Mouse (Mus musculus): Measurements from ENCODE around the gene Mrgprf. TPM values are rescaled to one million over a fixed set of nuclear protein-coding genes. Genes with fewer than 3 reads are reported as not detected.
A peak's percentile ranks its signal among the peaks of the same experiment; 100 is the strongest.

Gene Mrgprf
- 3.9 and 4.9 TPM in 2 replicates for polyA plus RNA-seq (2015; fragmentation: Nextera tagmentation; extraction: Ambion mirVana)

DNA sequence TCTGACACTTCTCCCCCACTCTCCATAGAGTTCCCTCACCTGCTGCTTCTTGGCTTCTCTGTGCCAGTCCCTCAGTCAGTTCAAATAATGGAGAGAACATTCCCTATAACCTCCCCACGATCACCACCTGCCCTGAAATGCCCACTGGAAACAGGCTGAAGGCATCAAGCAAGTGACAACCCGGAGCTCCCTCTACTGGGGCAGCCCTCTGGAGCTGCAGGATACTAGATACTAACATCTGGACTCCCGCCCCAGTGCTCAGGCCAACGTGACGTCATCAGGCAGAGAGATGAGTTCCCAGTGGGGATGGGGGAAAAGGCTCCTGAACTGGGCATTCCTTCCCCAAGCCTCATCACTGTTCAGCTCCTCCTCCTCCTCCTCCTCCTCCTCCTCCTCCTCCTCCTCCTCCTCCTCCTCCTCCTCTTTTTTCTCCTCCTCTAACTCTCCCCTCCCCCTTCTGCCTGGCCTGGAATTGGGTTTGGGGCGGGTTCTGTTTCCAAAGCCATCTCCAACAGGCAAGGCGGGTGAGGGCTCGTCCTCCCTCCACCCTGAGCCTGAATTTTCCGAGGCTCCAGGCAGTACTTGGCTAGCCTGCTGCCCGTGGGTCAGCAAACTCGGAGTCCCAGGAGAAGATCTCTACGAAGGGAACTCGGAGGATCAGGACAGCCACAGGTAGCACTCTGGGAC is at the start of gene Mrgprf:
Gene Mrgprf, plus strand, starts transcription at position 508 of the 687 bp plus-strand sequence.
- no peak within 1 kb of the TSS for H3K27ac ChIP-seq (replicated peaks)
- H3K4me1 ChIP-seq (replicated peaks), result peaks cover 7% of the 10 kb centered on the region; the same call in 1 of the 2 replicates
- no peaks in the 10 kb centered on the region for H3K9me3 ChIP-seq
- 35% methylated on average over 12 of the region's 13 CpGs for WGBS
- H3K9ac ChIP-seq, result no peak within 1 kb of the TSS
- H3K4me3 ChIP-seq, result no peak within 1 kb of the TSS
- no peak for ATAC-seq (ENCODE audit: low FRiP score, low read depth)
- H3K36me3 ChIP-seq, result no peaks in the 10 kb centered on the region
- H3K27me3 ChIP-seq, result no peaks in the 10 kb centered on the region
- H3K4me2 ChIP-seq, result no peak within 1 kb of the TSS

DNA sequence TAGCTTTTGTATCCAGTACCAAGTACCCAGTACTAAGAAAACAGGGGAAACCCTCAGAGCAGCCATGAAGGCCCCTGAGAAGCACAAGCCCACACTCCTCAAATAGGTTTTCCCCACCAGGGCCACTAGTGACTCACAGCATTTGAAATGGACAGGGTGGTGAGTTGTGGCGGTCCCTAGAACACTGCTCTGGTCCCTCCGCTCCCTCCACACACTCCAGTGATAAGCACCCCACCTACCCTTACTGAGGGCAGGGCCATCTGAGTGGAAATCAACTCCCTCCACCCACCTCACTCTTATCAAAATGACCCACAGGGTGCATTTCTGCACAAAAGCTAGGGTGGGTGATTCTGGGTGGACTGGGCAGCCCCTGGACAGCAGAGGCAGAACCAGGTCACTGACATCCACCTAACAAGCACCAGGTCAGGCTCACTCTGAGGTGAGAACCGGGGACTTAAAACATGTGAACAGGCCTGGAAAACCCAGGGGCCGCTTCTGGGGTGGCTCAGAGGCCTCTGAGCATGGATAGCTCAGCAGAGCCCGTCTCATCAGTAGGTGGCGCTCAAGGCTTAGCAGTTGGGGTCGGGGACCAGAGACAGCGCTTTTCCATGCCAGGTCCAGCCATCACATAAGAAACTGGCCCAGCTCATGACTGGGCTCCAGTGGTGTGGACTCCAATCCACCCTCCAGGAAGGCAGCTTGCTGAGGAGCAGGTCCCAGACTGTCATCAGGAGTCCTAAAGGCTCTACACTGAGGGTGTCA is 47.7 kb upstream of the Mrgprf start:
- H3K4me2 ChIP-seq, result no peak overlapping the region
- H3K9ac ChIP-seq, result no peak overlapping the region
- H3K27me3 ChIP-seq, result no peaks in the 10 kb centered on the region
- no peaks in the 10 kb centered on the region for H3K4me1 ChIP-seq (replicated peaks)
- H3K9me3 ChIP-seq, result no peaks in the 10 kb centered on the region
- no peak overlapping the region for H3K27ac ChIP-seq (replicated peaks)
- no peak overlapping the region for H3K4me3 ChIP-seq
- ATAC-seq (ENCODE audit: low FRiP score, low read depth), result peak; percentile 75; the same call in 1 of the 2 replicates
- no peaks in the 10 kb centered on the region for H3K36me3 ChIP-seq
- 26% methylated on average over 8 of the region's 8 CpGs for WGBS

DNA sequence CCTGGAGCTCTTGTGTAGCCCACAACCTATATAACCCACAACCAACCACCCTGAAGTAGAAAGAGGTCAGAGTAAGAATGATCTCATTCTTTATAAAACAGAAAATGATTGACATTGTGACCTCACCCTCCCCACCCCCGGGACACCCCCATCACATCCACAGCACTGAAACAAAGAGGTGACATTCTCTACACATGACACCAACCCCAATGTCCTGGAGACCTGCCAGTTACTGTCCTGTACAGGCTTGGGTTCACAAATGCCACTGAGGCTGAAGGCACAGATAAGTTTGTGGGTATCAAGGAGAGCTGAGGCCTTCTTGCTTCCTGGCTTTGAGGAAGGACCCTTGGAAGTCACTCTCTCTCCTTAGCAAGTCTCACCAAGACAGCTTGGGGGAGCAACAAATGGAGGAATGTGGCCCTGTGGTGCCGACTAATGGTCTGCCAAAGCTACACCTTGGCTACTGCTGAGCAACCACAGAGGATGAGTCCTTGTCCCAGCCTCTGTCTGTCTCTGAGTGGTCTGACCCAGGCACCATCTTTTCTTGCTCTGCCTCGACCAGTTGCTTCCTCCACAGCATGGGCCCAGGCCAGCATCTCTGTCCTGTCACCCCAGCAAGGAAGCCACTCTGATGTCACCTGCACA is 46.5 kb upstream of the Mrgprf start:
- Histone ChIP-seq H3K9me3 (no peaks in the 10 kb centered on the region), H3K4me1 (replicated peaks) (no peaks in the 10 kb centered on the region), H3K4me3 (no peak overlapping the region), H3K4me2 (no peak overlapping the region), H3K27ac (replicated peaks) (no peak overlapping the region), H3K36me3 (no peaks in the 10 kb centered on the region), H3K9ac (no peak overlapping the region), H3K27me3 (no peaks in the 10 kb centered on the region)
- 73% methylated on average over 3 of the region's 3 CpGs for WGBS
- no peak for ATAC-seq (ENCODE audit: low FRiP score, low read depth)

DNA sequence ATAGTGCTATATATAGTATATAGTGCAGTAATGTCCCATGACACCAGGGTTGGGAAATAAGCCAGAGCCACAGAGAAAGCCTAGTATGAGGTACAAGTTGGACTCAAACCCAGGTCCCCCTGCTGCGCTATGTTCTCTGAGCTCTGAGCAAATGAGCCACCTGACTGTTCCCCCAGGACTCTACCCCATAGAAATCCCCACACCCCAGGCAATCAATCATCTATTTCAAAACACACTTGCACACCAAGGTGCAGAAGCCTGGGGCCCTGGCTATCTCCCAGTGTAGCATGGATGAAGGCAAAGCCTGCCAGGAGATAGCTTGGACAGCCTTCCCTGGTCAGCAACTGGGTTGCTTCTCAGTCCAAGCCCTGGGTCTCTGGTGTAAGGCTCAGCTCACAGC is 44.5 kb upstream of the Mrgprf start:
- Histone ChIP-seq H3K9ac (no peak overlapping the region), H3K27me3 (no peaks in the 10 kb centered on the region), H3K27ac (replicated peaks) (no peak overlapping the region), H3K36me3 (no peaks in the 10 kb centered on the region), H3K9me3 (no peaks in the 10 kb centered on the region), H3K4me1 (replicated peaks) (no peaks in the 10 kb centered on the region), H3K4me3 (no peak overlapping the region), H3K4me2 (no peak overlapping the region)
- no peak for ATAC-seq (ENCODE audit: low FRiP score, low read depth)
- 89% methylated on average over 1 of the region's 1 CpGs for WGBS

DNA sequence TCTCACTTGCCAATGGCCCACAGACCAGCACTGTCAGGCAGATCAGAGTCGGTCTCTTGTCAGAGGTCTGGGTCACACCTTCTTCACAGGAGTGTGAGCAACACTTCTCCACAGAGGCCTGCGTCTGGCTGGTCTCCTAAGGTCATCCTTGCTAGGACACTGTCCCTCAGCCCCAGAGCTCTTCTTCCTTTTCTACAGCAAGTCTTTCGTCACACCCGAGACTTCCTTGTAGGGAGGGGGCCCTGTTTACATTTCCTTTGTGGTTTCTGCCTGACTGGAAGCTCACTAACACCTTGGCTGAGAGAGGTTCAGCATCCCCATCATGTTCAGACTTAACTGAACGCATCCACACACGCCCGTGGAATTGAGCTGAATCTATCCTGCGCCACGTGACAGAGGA is 36.4 kb upstream of the Mrgprf start:
- Histone ChIP-seq H3K4me2 (no peak overlapping the region), H3K4me1 (replicated peaks) (no peaks in the 10 kb centered on the region), H3K27me3 (no peaks in the 10 kb centered on the region), H3K27ac (replicated peaks) (no peak overlapping the region), H3K36me3 (no peaks in the 10 kb centered on the region), H3K9me3 (no peaks in the 10 kb centered on the region), H3K9ac (no peak overlapping the region), H3K4me3 (no peak overlapping the region)
- 88% methylated on average over 9 of the region's 9 CpGs for WGBS
- no peak for ATAC-seq (ENCODE audit: low FRiP score, low read depth)

DNA sequence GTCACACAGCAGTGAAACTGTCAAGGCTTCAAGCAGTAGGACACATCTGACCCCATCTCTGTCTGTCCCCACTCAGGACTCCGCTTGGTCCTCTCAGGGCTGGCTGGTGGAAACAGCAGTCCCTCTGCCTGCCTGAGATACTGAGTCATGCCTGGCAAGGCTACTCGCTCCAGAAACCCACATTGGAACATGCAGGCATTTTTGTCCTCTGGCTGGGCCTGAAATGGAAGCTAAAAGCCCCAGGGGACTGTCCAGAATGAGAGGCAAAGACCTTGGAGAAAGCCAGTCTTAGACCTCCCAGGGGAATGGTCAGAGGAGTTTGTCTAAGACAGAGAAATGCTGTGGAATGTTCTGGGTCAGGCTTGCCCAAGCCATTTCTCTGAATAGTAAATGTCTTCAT is 34.6 kb upstream of the Mrgprf start:
- no peaks in the 10 kb centered on the region for H3K36me3 ChIP-seq
- no peak overlapping the region for H3K27ac ChIP-seq (replicated peaks)
- ATAC-seq (ENCODE audit: low FRiP score, low read depth), result no peak
- H3K4me3 ChIP-seq, result no peak overlapping the region
- H3K27me3 ChIP-seq, result no peaks in the 10 kb centered on the region
- no peaks in the 10 kb centered on the region for H3K4me1 ChIP-seq (replicated peaks)
- H3K9ac ChIP-seq, result no peak overlapping the region
- no peak overlapping the region for H3K4me2 ChIP-seq
- no peaks in the 10 kb centered on the region for H3K9me3 ChIP-seq
- 88% methylated on average over 2 of the region's 2 CpGs for WGBS

DNA sequence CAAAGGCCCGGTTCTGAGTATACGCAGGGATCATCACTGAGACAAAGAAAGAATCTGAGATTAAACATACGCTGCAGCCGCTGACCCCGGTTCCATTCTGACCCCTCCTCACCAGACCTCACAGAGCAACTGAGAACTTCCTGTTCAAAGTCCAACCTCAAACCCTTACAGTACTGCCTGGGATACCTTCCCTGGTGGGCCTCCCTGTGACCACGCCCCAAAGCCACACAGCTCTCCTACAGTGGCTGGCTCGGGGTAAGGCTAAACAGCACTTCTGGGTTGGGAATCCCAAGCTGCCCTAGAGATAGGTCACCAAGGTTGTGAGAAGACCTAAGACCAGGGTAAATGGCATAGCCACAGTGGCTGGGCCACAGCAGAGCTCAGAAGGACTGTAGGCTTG is 31.7 kb upstream of the Mrgprf start:
- Histone ChIP-seq H3K4me2 (no peak overlapping the region), H3K4me1 (replicated peaks) (no peaks in the 10 kb centered on the region), H3K4me3 (no peak overlapping the region), H3K27ac (replicated peaks) (no peak overlapping the region), H3K9ac (no peak overlapping the region), H3K9me3 (no peaks in the 10 kb centered on the region), H3K27me3 (no peaks in the 10 kb centered on the region), H3K36me3 (0 out of 2 replicates have a peak, but pooled peaks cover 4% of the 10 kb centered on the region)
- 95% methylated on average over 7 of the region's 7 CpGs for WGBS
- no peak for ATAC-seq (ENCODE audit: low FRiP score, low read depth)

DNA sequence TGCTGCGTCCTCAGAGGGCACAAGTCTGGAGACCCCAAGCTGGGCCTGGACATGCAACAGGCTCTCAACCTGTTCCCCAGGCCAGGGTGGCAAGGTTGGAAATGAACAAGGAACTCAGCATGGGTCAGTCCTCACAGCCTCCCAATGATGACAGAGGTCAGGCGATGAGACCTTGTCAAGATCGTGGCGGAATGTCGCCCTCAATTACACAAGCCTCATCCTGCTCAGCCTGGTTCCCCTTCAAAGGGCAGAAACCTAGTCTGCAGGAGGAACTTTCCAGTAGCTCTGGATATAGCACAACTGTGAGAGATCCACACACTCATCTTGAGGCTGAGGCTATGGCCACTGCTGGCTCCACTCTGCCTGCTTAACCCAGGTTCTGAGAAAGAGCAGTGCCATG is 29.7 kb upstream of the Mrgprf start:
- Histone ChIP-seq H3K9ac (no peak overlapping the region), H3K9me3 (no peaks in the 10 kb centered on the region), H3K27me3 (no peaks in the 10 kb centered on the region), H3K36me3 (0 out of 2 replicates have a peak, but pooled peaks cover 4% of the 10 kb centered on the region), H3K4me3 (no peak overlapping the region), H3K27ac (replicated peaks) (no peak overlapping the region), H3K4me2 (no peak overlapping the region), H3K4me1 (replicated peaks) (no peaks in the 10 kb centered on the region)
- ATAC-seq (ENCODE audit: low FRiP score, low read depth), result no peak
- 95% methylated on average over 5 of the region's 5 CpGs for WGBS

DNA sequence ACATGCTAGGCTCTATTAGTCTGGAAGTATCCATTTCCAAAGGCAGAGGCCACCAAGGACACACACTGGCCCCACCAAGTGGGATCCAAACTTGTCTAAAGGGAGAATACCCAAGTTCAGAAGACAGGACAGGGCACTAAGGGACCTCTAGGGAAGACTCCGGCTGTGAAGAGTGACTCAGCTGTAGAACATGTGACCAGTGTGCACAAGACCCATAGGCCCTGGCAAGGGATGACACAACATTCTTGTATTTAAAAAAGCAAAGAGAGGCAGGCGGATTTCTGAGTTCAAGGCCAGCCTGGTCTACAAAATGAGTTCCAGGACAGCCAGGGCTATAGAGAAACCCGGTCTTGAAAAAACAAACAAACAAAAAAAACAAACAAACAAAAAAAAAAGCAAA is 25.1 kb upstream of the Mrgprf start:
- no peak for ATAC-seq (ENCODE audit: low FRiP score, low read depth)
- Histone ChIP-seq H3K4me2 (no peak overlapping the region), H3K9me3 (no peaks in the 10 kb centered on the region), H3K4me1 (replicated peaks) (no peaks in the 10 kb centered on the region), H3K4me3 (no peak overlapping the region), H3K27ac (replicated peaks) (no peak overlapping the region), H3K27me3 (no peaks in the 10 kb centered on the region), H3K36me3 (0 out of 2 replicates have a peak, but pooled peaks cover 4% of the 10 kb centered on the region), H3K9ac (no peak overlapping the region)
- 93% methylated on average over 3 of the region's 3 CpGs for WGBS

DNA sequence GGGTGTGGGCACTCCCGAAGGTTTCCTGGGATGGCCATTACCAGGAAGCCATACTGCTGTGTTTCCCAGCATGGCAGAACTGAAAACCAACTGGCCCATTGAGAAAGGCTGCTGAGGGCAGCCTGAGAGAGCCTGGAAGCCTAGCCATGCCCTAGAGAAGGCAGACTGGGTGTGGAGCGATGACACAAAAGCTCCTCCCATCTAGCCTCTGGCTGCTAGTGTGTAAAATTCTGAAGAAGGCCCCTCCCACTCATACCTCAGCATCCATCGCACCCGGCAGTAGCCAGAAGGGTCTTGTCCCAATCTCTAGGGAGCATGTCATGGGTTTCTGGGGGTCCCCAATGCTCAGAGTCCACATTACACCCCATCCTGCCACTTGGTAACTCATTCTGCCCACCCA is 19.2 kb upstream of the Mrgprf start:
- WGBS, result 87% methylated on average over 4 of the region's 4 CpGs
- H3K27ac ChIP-seq (replicated peaks), result no peak overlapping the region
- H3K27me3 ChIP-seq, result no peaks in the 10 kb centered on the region
- no peaks in the 10 kb centered on the region for H3K9me3 ChIP-seq
- H3K4me1 ChIP-seq (replicated peaks), result peaks cover 14% of the 10 kb centered on the region
- no peak overlapping the region for H3K4me2 ChIP-seq
- no peaks in the 10 kb centered on the region for H3K36me3 ChIP-seq
- no peak overlapping the region for H3K4me3 ChIP-seq
- no peak overlapping the region for H3K9ac ChIP-seq
- no peak for ATAC-seq (ENCODE audit: low FRiP score, low read depth)

DNA sequence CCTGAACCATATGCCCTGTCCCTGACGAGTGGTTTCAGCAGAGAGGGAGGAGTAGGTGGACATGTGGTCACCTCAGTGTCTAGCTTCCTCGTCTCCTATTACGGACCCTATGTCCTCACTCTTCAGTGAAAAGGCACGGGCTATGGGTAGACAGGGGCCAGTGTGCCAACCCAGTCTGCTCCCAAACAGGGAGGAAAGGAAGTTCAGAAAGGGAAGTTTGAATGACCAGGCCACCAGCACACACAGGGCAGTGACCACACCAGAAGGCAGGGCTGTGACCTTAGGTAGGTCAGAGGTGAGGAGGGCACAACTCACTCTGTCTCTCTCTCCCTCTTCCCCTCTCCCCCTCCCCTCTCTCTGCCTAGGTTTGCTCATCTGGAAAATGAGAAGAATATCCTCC is 17.6 kb upstream of the Mrgprf start:
- ATAC-seq (ENCODE audit: low FRiP score, low read depth), result no peak

More for the DNA sequence above, 17.6 kb upstream of the Mrgprf start:
- H3K9ac ChIP-seq, result no peak overlapping the region
- H3K4me2 ChIP-seq, result peak overlapping the region; percentile 79
- WGBS, result 49% methylated on average over 4 of the region's 4 CpGs
- H3K27me3 ChIP-seq, result no peaks in the 10 kb centered on the region
- H3K4me1 ChIP-seq (replicated peaks), result peaks cover 14% of the 10 kb centered on the region
- H3K4me3 ChIP-seq, result peak overlapping the region; percentile 52
- H3K27ac ChIP-seq (replicated peaks), result no peak overlapping the region
- H3K36me3 ChIP-seq, result no peaks in the 10 kb centered on the region
- no peaks in the 10 kb centered on the region for H3K9me3 ChIP-seq

Data from hindbrain, embryonic 15.5 days (tissue).